In the genomic region with DNA sequence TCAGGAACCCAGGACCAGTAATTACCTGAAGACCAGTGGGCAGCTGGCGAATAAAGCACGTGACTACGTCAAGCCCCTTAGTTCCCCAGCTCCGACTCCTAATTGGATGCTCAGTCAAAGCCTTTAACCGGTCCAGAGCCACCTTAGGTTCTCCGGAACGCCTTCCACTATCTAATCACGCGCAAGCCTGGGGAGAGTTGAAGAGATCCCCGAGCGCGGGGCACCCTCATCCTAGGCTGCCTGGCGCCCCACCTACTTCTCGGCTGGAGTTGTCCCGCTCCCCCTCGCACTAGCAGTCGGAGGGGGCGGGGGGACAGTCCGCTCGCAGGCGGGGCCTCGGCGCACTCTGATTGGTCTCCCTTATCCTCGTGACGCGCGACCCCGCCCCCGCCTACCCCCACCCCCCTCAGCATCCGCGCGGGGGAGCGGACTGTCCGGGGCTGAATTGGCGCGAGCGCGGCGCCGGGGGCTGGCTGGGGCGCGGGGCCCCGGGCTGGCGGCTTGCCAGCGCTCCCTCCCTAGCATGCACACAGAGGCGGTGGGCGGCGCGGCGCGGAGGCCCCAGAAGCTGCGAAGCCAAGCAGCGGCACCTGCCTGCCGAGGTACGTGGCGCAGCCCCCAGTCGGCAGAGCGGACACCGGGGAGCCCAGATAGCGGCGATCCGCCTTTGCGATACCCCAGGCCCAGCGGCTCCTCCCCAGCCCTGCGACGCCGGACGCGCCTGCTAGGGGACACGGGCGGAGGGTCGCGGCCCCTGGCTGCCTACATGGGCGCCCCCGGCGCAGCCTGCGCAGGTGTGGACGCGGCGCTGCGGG, we compare ENCODE assay signal across 8 mouse cellular contexts. TPM values are rescaled to one million over a fixed set of nuclear protein-coding genes. Genes with fewer than 3 reads are reported as not detected.
A peak's percentile ranks its signal among the peaks of the same experiment; 100 is the strongest.
DNase-seq lines count a peak whose midpoint lies in the region; ATAC-seq lines count a peak whose summit lies in the region.

TSS of gene St3gal5 (plus strand) at position 412 of the 815 bp plus-strand sequence.

- H3K9ac ChIP-seq in intestine, embryonic 15.5 days, result peak within 1 kb of the TSS; percentile 77

- no peaks in the 10 kb centered on the region for H3K27me3 ChIP-seq in intestine, embryonic 15.5 days (replicated peaks)

- intact Hi-C loops in left cerebral cortex, postnatal 25 days (cut with DNase I), result loop anchor here (1.0 to 5.0 kb wide), 4 partner anchors 79 to 170 kb away; no protein-coding TSS in a partner anchor

- peaks cover 13% of the 10 kb centered on the region for H3K4me1 ChIP-seq in intestine, embryonic 15.5 days (replicated peaks)

- peak within 1 kb of the TSS; percentile 75 for H3K27ac ChIP-seq in intestine, embryonic 15.5 days

- DNase-seq in adrenal gland, adult 18-20 months (ENCODE audit: low spot score in 2 of 2), result peak; percentile 88 to 89
- DNase-seq in embryo, embryonic 10.5 days (ENCODE audit: low spot score), result peak; percentile 94
- DNase-seq in gastrocnemius, postnatal 25 days, result peak; percentile 92
- DNase-seq in left cerebral cortex, postnatal 25 days (ENCODE audit: low spot score in 2 of 2), result peak; percentile 89 to 95
- peak; percentile 90 for DNase-seq in mesoderm, embryonic 11.5 days (ENCODE audit: low read depth, low spot score)
- DNase-seq in right cerebral cortex, postnatal 25 days, result peak; percentile 92
- peak; percentile 72 to 84 for DNase-seq in urinary bladder, postnatal 36 days (ENCODE audit: low spot score in 2 of 2)

- peak within 1 kb of the TSS; percentile 98 for H3K4me2 ChIP-seq in intestine, embryonic 15.5 days (replicated peaks)

- H3K4me3 ChIP-seq in intestine, embryonic 15.5 days (replicated peaks), result peak within 1 kb of the TSS; percentile 73

- H3K36me3 ChIP-seq in intestine, embryonic 15.5 days, result no peaks in the 10 kb centered on the region

- H3K9me3 ChIP-seq in intestine, embryonic 15.5 days, result no peaks in the 10 kb centered on the region

- peak; percentile 98 for ATAC-seq in intestine, embryonic 15.5 days

- under 1% methylated on average over 81 of the region's 81 CpGs for WGBS in intestine, embryonic 15.5 days

RNA-seq across cellular contexts. Expression of gene St3gal5, which starts in this region (rescaled TPM):
- 100 to 1,000 TPM; 133 to 192 TPM for total RNA-seq in adrenal gland, adult 18-20 months (2021)
- total RNA-seq in gastrocnemius, postnatal 25 days (2021), result 100 to 1,000 TPM in 1 of 2 experiments, 10 to 100 TPM in 1; 89.0 to 117 TPM
- 19.4 and 24.0 TPM in 2 replicates for polyA plus RNA-seq in intestine, embryonic 15.5 days (2015; fragmentation: Nextera tagmentation; extraction: Ambion mirVana)
- 100 to 1,000 TPM; 159 TPM for total RNA-seq in left cerebral cortex, postnatal 25 days (2021)

Comparison
In these comparisons a context has a peak if more than half of its experiments do, and no peak if none do; other contexts are left out.
1. Peak in every context shown above with its lines: DNase-seq, ATAC-seq, H3K4me3 ChIP-seq and H3K27ac ChIP-seq.